Mouse (Mus musculus): ENCODE data around the gene Irx4.

Gene Irx4

DNA sequence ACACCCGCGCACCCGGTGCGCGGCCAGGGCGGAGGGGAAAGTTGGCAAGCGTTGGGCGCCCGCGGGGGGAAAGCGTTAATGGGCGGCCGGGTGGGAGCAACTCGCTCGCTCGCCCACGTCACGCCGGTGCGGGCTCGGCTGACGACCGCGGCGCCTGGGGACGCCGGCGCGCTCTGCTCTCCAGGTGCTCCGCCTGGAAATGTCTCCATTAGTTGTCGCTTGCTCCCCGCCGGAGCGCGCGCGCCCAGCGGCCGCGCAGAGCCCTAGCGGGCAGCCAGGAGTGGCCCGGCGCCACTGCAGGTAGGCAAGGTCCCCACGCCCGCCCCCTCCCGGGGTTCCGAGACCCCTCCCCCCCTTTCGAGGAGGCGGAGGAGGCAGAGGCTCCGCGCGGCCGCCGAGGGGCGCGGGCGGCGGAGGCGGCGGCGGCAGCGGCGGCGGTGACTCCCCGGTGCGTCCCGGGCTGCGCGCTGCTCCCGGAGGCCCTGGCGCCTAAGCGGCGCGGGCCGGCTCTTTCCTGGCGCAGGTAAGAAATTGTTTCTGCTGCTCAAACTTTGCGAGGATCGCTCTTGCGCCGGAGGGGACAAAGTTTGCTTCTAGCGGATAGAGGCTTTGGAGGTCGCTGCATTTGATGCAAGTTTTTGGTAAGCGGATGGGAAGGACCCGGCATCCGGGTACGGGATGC lies at the start of gene Irx4:
TSS of gene Irx4 (plus strand) at position 126 of the 682 bp plus-strand sequence.
- DNase-seq, result no peak

DNA sequence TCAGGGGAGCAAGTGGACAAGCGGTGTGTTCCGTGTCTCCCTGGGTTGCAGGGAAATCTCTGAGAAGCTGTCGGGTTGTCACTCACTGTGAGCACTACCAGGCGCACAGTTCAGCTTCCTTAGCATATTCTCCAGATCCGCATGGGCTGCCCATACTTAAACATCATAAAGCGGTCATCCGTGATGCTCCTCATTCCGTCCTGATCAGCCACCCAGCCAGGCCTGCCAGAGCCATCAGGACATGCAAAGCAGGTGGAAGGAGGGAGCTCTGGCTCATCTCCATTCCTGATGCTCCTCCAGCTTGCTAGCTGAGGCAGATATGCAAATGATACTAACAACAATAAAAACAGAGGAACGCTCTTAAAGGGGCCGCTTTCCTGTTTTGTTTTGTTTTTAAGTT lies 46.0 kb upstream of the Irx4 start:
- no peak for DNase-seq

DNA sequence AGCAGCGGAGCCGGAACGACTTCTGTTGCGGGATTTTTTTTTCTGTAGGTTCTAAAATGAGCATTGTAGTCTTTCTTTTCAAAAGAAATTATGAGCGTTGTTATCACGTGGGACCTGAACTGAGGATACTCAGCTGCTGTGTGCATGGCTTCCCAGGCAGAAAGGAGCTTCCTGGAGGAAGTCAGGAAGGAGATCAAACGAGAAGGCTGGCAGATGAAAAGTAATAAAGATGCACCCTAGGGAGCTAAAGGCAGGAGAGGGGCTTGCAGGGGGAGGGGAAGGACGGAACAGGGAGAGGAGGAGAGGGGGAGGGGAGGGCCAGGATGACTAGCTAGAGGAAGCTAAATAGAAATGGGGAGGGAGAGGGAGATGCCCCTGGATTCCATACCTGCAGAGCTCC lies 23.8 kb upstream of the Irx4 start:
- no peak for DNase-seq

DNA sequence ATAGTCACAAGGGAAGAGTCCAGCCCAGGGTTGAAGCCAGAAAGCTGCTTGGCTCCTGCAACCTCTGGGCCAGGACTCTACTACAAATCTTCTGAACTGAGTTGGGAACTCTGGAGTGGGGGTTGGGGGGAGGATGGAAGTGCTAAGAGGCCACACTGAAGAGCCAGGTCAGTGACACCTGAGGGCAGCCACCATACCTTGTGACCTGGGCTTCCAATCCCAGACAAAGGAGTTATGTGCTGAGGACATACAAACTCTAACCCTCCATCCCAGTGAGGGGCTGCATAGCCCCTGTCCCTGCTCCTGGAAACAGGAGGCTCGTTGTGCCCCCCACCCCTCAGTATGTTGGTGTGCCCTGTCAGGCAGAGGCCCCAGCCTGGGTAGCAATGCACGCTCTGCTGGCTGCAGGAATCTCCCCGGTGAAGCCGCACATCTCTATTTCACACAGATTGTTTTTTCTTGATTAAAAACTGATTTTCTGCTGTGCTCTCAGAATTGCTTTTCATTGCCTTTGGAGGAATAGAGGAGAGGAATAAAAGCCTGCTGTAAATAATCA lies 21.0 kb upstream of the Irx4 start:
- DNase-seq, result no peak

DNA sequence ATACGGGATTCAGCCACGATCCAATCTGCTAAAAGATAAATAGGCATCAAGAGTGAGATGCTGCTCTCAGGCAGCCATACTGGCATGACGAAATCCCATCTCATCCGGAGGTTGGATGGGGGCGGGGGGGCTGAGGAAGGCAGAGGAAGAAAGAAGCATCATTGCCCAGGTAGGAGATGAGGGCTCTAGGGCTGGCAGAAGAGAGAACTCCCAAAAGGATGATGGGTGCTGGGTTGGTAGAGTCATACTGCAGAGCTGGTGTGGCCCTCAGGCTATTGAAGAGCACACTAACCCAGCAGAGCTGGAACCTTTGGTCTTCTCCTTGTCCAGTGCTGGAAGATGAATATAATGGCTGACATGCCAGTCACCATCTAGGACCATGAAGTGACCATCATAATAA lies 17.7 kb upstream of the Irx4 start:
- DNase-seq, result no peak

DNA sequence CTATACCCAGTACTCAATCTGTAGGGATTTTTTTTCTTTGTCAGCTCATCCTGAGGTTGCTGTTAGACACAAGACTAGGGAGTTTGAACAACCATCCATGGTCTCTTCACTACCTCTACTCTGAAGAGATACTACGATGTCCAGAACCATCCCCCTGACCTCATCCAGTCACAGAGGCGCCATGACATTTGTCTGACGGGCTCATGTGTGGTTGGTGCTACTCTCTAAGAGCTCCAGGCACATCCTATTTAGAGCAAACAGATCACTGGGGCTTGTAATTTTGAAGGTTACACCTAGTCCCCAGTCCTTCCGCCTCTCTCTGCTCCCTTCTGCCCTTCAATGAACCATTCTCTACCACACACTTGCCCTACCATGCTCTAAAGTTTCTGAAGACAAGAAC lies 13.3 kb upstream of the Irx4 start:
- no peak for DNase-seq

DNA sequence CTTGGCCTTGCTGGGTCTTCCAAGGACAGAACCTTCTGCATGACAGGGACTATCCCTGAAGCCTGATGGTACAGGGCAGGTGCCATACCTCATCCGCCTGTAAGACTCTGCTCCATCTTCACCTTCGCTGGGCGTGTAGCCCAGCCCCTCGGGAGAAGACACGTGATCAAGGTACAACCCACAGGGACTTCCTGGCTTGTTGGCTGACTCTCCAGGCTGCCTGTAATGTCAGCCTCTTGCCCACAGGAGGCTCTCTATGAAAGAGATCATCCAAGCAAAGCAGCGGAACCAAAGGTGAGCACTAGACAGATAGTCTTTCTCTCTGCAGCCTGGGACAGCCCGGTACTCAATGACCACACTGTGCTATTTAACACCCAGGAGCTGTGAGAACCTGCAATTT lies 9.1 kb upstream of the Irx4 start:
- no peak for DNase-seq

DNA sequence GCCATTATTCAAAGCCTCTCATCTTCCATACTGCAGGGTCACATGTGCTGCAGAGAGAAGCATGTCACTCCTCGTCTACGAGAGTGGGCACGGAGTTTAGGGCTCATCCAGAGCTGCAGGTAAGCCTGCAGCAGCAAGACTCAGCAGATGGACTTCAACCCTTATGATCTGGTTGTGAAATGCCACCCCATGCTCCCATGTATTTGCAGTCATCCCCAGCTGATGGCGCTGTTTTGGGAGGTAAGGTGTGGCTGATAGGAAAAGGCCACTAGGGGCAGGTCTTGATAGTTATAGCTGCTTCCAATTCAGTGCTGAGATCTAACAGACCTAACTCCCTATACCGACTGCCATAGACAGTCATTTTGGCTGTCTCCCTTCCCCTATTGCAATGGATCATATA lies 8.3 kb upstream of the Irx4 start:
- DNase-seq, result no peak

DNA sequence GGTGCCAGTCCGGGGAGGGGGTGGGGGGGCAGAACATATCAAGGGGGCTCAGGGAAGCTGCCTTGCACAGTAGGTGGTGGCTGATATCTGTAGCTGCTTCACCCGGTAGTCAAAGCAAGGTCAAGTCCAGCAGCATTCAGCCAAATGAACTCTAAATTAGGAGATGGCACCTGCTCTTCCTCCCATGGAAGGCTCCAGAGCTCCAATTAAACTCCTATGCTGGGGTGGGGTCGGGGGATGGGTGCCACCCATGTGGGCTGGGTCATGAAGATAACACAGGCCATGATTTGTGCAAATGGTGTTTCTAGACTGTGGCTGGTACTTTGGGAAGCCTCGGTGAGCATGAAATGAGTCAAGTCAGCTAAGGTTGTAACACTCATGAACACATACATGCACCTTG lies 1.9 kb upstream of the Irx4 start:
- DNase-seq, result no peak

DNA sequence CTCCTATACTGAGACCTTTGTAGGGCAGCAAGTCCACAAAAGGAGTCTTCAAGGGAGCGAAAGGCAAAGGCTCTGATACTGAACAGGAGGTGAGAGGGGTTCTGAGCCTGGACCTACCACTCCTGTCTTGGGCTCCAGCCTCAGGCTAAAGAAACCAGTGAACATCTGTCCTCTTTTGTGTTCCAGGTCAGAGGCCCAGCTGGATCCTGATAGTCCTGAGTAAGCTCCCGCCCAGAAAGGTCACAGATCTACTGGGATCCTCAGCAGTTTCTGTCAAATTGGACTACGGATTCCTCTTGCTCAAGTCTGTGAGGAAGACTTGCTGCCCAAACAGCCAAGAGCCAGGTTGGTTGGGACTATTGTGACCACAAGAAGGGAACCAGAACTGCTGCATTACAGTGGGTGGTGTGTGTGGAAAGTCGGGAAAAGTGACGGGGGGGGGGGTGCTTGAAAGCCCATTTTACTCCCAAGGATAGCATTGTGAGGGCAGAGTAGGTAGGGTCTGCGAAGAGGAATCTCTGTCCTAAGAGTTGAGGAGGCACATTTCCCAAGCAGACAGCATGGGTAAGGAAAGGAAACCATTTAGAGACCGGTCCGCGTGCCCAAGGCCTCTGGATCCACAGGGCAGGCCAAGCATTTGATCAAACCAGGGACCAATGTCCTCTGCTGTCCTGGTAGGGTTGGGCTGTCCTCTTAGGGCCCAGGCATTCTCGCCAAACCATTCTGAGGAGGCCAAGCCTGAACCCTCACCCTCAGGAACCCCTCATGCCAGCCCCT lies 514 bp upstream of the Irx4 start:
- DNase-seq, result no peak

DNA sequence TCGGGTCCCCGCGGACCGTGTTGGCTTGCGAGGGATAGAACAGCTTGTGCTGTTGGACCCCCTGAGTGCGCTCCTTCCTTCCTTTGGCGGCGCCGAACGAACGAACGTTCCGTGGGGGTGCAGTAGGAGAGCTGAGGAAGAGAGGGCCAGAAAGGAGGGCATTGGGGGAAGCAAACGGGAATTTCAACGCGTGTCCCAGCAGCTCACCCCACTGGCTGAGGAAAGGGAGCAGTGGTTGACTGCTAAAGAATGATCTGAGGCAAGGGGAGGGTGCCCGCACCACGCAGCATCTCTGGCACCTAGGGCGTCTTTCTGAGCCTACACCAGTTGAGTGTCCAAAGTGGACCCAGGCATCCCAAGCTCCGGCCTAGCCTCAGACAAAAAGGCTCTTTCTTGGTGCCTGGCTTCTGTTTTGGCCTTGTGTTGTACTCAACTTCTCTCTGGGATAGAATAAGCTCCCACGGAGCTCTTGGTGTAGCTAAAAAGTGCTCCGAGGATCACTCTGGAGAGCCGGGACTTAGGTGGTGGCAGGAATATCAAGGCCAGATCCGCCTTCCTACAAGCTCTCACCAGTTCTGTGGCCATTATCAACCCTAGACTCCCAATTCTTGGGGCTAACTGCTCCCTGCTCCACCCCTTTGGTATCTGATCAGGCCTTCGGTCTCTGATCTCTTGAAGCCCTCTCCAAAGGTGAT lies 904 bp downstream of the Irx4 start:
- no peak for DNase-seq

DNA sequence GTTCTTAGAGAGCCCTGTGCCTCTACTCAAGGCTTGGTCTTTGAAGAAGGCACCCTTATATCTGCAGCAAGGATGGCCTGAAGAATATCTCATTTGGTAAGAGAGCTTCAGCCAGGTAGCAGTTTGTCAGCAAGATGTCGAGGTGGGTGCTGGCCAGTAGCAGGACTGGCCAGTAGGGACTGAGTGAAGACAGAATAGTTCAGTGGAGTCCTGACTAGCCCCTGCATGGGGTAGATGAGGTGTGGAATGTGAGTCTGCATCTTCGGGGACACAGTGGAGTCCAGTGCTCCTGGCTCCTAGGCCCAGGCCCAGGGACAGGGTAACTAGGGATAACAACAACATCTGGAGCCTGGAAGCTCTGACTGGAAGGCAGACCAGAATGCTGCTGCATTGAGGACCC lies 1.6 kb downstream of the Irx4 start:
- DNase-seq, result no peak

DNA sequence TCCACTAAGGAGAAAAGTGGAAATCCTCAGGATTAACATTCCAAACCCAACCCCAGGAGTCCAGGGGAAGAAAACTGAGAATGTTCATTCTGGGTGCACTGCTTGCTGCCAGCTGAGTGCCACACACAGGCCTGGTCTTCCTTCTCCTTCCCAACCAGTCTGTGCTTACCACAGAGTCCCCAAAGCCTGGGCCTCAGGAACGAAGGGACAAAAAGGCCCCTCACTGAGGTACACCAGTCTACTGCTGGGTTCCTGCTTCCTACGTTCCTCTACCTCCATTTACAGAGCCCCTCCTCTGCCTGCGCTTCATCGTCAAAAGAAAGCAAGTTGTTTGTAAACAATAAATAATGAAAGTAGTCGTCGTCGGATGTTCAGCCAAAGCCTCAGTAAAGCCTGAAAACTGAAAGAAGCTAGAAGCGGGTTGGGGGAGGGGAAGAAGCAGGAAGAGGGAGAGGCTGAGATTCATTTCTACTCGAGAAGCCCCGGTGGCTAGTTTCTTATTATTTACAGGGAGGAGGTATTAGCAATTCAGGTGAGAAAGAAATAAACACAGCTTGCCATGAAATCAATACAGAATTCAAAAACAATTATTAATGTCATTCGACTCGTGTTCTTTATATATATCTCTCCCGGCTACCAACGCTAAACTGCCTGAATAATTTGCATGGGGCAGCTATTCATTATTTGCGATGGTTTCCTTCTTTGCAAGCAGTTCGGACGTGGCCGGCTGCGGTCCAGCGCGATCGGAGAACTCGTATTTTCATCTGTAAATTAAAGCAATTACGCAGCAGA lies 2.3 kb downstream of the Irx4 start:
- DNase-seq, result no peak

DNA sequence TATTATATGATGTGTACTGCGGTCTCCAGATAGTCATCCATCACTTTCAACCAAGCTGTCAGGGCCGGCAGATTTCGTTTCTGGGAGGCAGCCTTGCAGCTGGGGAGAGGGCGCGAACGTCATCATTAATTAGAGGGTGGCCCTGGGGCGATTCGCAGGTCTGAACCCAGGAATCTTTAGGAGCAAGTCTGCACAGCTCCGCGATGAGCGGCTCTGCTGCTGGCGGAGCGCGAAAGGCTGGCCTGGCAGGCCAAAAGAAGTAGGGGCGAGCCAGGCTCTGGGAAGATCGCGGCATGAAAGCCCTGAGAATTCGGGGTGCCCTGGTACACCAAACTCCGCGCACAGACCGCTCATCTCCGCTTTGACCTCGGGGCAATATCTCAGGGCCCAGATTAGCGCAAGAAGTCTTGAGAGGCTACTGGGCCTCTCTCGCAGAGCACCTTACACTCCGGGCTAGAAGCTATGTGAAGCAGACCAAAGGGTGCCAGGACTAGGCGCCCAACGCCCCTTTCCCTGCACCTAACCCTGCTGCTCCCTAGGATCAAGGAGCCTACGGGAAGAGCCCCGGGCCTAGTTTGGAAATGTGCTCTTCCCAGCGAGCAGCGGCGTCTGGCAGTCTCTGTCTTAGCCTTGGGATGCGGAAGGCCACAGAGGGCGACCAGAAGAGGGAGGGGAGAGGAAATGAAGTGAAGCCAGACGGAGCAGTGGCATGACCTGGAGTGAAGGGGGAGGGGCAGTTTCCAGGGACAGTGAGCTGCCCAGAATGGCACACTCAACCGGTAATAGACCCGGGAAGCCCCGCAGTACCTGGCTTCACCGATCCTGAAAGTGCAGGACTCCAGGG lies 3.1 kb downstream of the Irx4 start:
- DNase-seq, result no peak

DNA sequence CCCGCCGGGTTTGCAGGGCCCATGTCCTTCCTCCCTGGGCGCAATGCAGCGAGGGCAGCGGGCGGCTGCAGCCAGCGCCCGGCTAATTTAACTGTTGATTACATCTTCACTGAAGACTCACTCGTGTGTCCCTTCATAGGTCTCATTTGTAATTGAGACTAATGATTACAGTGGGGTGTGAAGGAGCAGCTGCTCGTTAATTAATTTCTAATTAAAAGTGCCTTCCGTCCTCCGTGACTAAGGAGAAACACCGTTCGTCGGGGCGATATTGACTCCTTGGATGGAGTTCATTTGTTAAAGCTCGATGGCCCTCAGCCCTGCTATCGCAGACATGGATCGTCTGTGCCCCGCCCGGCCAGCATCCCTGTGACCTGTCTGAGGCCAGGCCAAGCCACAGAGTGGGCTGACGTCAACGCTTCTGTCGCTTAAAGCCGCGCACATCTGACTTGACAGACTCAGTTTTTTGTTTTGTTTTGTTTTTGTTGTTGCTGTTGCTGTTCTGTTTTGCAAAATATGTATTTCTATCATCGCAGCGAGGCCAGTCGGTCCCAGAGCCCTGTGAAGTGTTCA lies 4.0 kb downstream of the Irx4 start:
- no peak for DNase-seq

DNA sequence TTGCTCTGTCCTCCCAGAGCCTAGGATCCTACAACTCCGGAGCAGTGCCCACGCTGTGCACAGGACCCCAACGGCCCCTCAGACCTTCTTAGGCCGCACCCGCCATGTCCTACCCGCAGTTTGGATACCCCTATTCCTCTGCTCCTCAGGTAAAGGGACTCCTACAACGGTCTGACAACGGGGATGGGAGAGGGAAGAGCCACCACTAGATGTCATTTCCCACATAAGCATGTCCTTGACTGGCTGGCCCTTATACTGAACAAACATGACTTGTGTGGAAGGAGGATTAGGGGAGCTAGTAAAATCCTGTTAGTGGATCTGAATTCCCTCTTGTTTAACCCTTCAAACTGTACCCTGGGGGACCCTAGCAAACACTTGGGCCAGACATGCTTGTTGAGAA lies 4.6 kb downstream of the Irx4 start:
- DNase-seq, result no peak

DNA sequence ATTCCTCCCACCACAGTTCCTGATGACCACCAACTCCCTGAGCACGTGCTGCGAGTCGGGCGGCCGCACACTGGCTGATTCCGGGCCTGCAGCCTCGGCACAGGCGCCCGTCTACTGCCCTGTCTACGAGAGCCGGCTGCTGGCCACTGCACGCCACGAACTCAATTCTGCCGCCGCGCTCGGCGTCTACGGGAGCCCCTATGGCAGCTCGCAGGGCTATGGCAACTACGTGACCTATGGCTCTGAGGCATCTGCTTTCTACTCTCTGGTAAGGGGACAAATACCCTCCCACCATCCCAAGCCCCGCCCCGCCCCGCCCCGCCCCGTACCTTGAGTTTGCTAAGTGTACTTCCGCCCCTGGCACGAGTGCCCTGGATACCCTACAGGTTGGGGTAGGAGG lies 5.2 kb downstream of the Irx4 start:
- DNase-seq, result no peak

DNA sequence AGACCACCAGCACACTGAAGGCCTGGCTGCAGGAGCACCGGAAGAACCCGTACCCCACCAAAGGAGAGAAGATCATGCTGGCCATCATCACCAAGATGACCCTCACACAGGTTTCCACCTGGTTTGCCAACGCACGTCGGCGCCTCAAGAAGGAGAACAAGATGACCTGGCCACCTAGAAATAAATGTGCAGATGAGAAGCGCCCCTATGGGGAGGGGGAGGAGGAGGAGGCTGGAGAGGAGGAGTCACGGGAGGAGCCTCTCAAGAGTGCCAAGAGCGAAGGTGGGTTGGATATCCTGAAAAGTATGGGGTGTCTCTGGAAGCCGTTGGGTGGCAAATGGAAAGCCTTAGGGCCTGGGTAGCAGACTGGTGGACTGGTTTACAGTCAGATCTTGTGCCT lies 7.3 kb downstream of the Irx4 start:
- no peak for DNase-seq

DNA sequence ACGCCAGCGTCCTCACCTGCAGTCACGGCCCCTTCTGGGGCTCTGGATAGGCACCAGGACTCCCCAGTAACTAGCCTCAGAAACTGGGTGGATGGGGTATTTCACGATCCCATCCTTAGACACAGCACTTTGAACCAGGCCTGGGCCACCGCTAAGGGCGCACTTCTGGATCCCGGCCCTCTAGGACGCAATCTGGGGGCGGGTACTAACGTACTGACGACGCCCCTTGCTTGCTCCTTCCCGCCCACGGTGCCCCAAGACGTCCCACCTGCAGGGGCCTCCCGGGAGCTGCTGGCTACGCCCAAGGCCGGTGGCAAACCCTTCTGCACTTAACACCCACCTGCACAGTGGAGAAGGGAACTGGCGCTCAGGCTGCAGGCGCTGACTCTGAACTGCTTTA lies 8.4 kb downstream of the Irx4 start:
- DNase-seq, result no peak

DNA sequence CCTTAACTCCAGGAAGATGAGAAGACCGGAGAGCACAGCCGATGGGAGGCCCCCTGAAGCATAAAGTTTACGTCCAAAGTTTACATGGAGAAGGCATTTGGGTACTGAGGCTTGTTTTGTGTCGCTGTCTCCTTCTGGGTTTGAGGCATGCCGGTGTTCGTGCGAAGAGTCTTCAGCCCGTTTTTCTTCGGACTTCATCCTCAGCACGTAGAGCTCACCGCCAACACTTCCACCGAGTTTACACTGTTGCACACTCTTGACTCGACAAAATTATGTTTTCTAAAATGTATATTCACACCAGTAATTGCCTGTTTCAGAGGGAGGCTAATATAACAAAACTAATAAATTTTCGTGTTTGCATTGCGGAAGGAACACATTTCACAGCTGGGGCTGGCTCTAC lies 9.0 kb downstream of the Irx4 start:
- no peak for DNase-seq

DNA sequence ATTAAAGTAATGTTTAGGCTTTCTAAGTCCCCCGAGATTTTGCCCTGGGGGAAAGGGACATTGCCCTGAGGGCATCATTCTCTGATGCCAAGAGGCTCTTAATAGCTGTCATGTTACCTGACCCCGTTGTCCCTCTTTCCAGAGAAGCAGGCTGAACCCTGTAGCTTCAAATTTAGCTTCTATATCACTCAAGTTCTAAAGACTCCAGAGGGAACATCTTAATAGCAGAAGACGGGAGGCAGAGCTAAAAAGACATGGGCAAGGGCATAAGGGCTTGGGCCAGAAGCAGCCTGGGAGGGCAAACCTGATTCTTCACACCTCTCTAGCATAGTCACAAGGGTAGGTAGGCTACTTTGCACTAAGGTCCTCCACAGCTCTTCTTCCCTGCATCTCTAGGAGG lies 9.6 kb downstream of the Irx4 start:
- DNase-seq, result no peak
